Mouse (Mus musculus): ENCODE measurements around the gene Syngap1. TPM values are rescaled to one million over a fixed set of nuclear protein-coding genes. Genes with fewer than 3 reads are reported as not detected.

The Syngap1 gene
- polyA plus RNA-seq, 2 experiments: 0.08 to 3.4 TPM

- no peak overlapping the region for H3K9ac ChIP-seq (replicated peaks)
- no peaks in the 10 kb centered on the region for H3K27me3 ChIP-seq (ENCODE audit: control insufficient read depth, insufficient read depth, low read length)
- no peak overlapping the region for H3K4me2 ChIP-seq (ENCODE audit: low read depth)
- H3K9me3 ChIP-seq (ENCODE audit: control insufficient read depth, low read length): no peaks in the 10 kb centered on the region
- ATAC-seq (ENCODE audit: insufficient read depth): no peak
- H3K4me3 ChIP-seq (ENCODE audit: insufficient read depth in 1 of 2, low read depth in 2 of 2, low read length in 2 of 2): no peak overlapping the region
- 80% methylated on average over 4 of the region's 4 CpGs for WGBS (ENCODE audit: insufficient replicate concordance)
- H3K27ac ChIP-seq: no peak overlapping the region
- H3K4me1 ChIP-seq (replicated peaks; ENCODE audit: control insufficient read depth in 2 of 2, insufficient read depth in 2 of 2, low read length in 1 of 2): peaks cover 20 to 27% of the 10 kb centered on the region in 2 experiments
- DNase-seq (ENCODE audit: low read depth in 3 of 3, low spot score in 3 of 3): no peak
- H3K36me3 ChIP-seq (replicated peaks; ENCODE audit: control insufficient read depth, insufficient read depth, low read depth): no peaks in the 10 kb centered on the region
- TF ChIP-seq CTCF (IDR thresholded peaks at IDR 0.05; ENCODE audit: low read depth) (no peak), EP300 (IDR thresholded peaks at IDR 0.05; ENCODE audit: low read depth) (no peak)
These were observed 18.8 kb downstream of the Syngap1 start for GRCm38 (mm10) chr17:26959815-26960214.

- no peak for ATAC-seq (ENCODE audit: insufficient read depth)
- H3K27ac ChIP-seq: no peak overlapping the region
- no peak overlapping the region for H3K4me2 ChIP-seq (ENCODE audit: low read depth)
- no peak overlapping the region for H3K9ac ChIP-seq (replicated peaks)
- 83% methylated on average over 21 of the region's 21 CpGs for WGBS (ENCODE audit: insufficient replicate concordance)
- TF ChIP-seq CTCF (IDR thresholded peaks at IDR 0.05; ENCODE audit: low read depth) (no peak), EP300 (IDR thresholded peaks at IDR 0.05; ENCODE audit: low read depth) (no peak)
- H3K9me3 ChIP-seq (ENCODE audit: control insufficient read depth, low read length): no peaks in the 10 kb centered on the region
- no peaks in the 10 kb centered on the region for H3K27me3 ChIP-seq (ENCODE audit: control insufficient read depth, insufficient read depth, low read length)
- DNase-seq (ENCODE audit: low read depth in 3 of 3, low spot score in 3 of 3): no peak
- H3K36me3 ChIP-seq (replicated peaks; ENCODE audit: control insufficient read depth, insufficient read depth, low read depth): no peaks in the 10 kb centered on the region
- H3K4me1 ChIP-seq (replicated peaks; ENCODE audit: control insufficient read depth in 2 of 2, insufficient read depth in 2 of 2, low read length in 1 of 2): peaks cover 6 to 10% of the 10 kb centered on the region in 2 experiments
- H3K4me3 ChIP-seq (ENCODE audit: insufficient read depth in 1 of 2, low read depth in 2 of 2, low read length in 2 of 2): no peak overlapping the region
These were observed 20.7 kb downstream of the Syngap1 start for GRCm38 (mm10) chr17:26961572-26962240.

GRCm38 (mm10) chr17:26966993-26967392 is 25.9 kb downstream of the Syngap1 start:
- ATAC-seq (ENCODE audit: insufficient read depth): no peak
- TF ChIP-seq EP300 (IDR thresholded peaks at IDR 0.05; ENCODE audit: low read depth) (no peak), CTCF (IDR thresholded peaks at IDR 0.05; ENCODE audit: low read depth) (no peak)
- H3K9ac ChIP-seq (replicated peaks): no peak overlapping the region
- H3K4me3 ChIP-seq (ENCODE audit: insufficient read depth in 1 of 2, low read depth in 2 of 2, low read length in 2 of 2): no peak overlapping the region
- no peak for DNase-seq (ENCODE audit: low read depth in 3 of 3, low spot score in 3 of 3)
- no peaks in the 10 kb centered on the region for H3K9me3 ChIP-seq (ENCODE audit: control insufficient read depth, low read length)
- H3K4me2 ChIP-seq (ENCODE audit: low read depth): no peak overlapping the region
- no peaks in the 10 kb centered on the region for H3K27me3 ChIP-seq (ENCODE audit: control insufficient read depth, insufficient read depth, low read length)
- H3K27ac ChIP-seq: no peak overlapping the region
- 0 out of 4 replicates have a peak, but pooled peaks cover 0 to 2% of the 10 kb centered on the region in 2 experiments for H3K4me1 ChIP-seq (replicated peaks; ENCODE audit: control insufficient read depth in 2 of 2, insufficient read depth in 2 of 2, low read length in 1 of 2)
- H3K36me3 ChIP-seq (replicated peaks; ENCODE audit: control insufficient read depth, insufficient read depth, low read depth): no peaks in the 10 kb centered on the region
- 87% methylated on average over 11 of the region's 11 CpGs for WGBS (ENCODE audit: insufficient replicate concordance)

GRCm38 (mm10) chr17:26967477-26967876 is 26.4 kb downstream of the Syngap1 start:
- 77% methylated on average over 6 of the region's 6 CpGs for WGBS (ENCODE audit: insufficient replicate concordance)

GRCm38 (mm10) chr17:26968200-26968611 is 27.2 kb downstream of the Syngap1 start:
- Histone ChIP-seq H3K4me2 (ENCODE audit: low read depth) (no peak overlapping the region), H3K9ac (replicated peaks) (no peak overlapping the region)
- 66% methylated on average over 6 of the region's 6 CpGs for WGBS (ENCODE audit: insufficient replicate concordance)

More at GRCm38 (mm10) chr17:26967477-26967876, 26.4 kb downstream of the Syngap1 start:
- Histone ChIP-seq H3K27ac (no peak overlapping the region), H3K9ac (replicated peaks) (no peak overlapping the region), H3K9me3 (ENCODE audit: control insufficient read depth, low read length) (no peaks in the 10 kb centered on the region), H3K4me2 (ENCODE audit: low read depth) (no peak overlapping the region), H3K4me1 (replicated peaks; ENCODE audit: control insufficient read depth in 2 of 2, insufficient read depth in 2 of 2, low read length in 1 of 2) (0 out of 4 replicates have a peak, but pooled peaks cover 0 to 4% of the 10 kb centered on the region in 2 experiments), H3K36me3 (replicated peaks; ENCODE audit: control insufficient read depth, insufficient read depth, low read depth) (no peaks in the 10 kb centered on the region), H3K27me3 (ENCODE audit: control insufficient read depth, insufficient read depth, low read length) (no peaks in the 10 kb centered on the region), H3K4me3 (ENCODE audit: insufficient read depth in 1 of 2, low read depth in 2 of 2, low read length in 2 of 2) (no peak overlapping the region)
- ATAC-seq (ENCODE audit: insufficient read depth) (no peak), DNase-seq (ENCODE audit: low read depth in 3 of 3, low spot score in 3 of 3) (no peak)
- TF ChIP-seq EP300 (IDR thresholded peaks at IDR 0.05; ENCODE audit: low read depth): no peak
- no peak for TF ChIP-seq CTCF (IDR thresholded peaks at IDR 0.05; ENCODE audit: low read depth)

More at GRCm38 (mm10) chr17:26968200-26968611, 27.2 kb downstream of the Syngap1 start:
- Histone ChIP-seq H3K4me1 (replicated peaks; ENCODE audit: control insufficient read depth in 2 of 2, insufficient read depth in 2 of 2, low read length in 1 of 2) (0 out of 4 replicates have a peak, but pooled peaks cover 0 to 4% of the 10 kb centered on the region in 2 experiments), H3K9me3 (ENCODE audit: control insufficient read depth, low read length) (no peaks in the 10 kb centered on the region), H3K27ac (no peak overlapping the region), H3K36me3 (replicated peaks; ENCODE audit: control insufficient read depth, insufficient read depth, low read depth) (no peaks in the 10 kb centered on the region), H3K27me3 (ENCODE audit: control insufficient read depth, insufficient read depth, low read length) (no peaks in the 10 kb centered on the region), H3K4me3 (ENCODE audit: insufficient read depth in 1 of 2, low read depth in 2 of 2, low read length in 2 of 2) (no peak overlapping the region)
- TF ChIP-seq CTCF (IDR thresholded peaks at IDR 0.05; ENCODE audit: low read depth): no peak
- TF ChIP-seq EP300 (IDR thresholded peaks at IDR 0.05; ENCODE audit: low read depth): no peak
- ATAC-seq (ENCODE audit: insufficient read depth) (no peak), DNase-seq (ENCODE audit: low read depth in 3 of 3, low spot score in 3 of 3) (no peak)

Data from liver, embryonic 14.5 days (tissue).